Mouse (Mus musculus) CH12.LX (cell line): ENCODE results near the gene Ikzf2. TPM values are rescaled to one million over a fixed set of nuclear protein-coding genes. Genes with fewer than 3 reads are reported as not detected.

ENCODE experiments used
- DNase-seq: peaks from one replicate; pipeline ENCODE4 v3.0.0-alpha.2; 2013; ENCODE audit errors: extremely low read depth
- H3K27ac ChIP-seq: 2 replicates; pipeline ENCODE4 v1.5.1; 2012; ENCODE audit warnings: low read depth, mild to moderate bottlenecking, control low read depth, moderate library complexity; ENCODE audit not compliant: insufficient read depth
- H3K27me3 ChIP-seq: replicated peaks from 2 replicates; pipeline ENCODE3; 2012; ENCODE audit warnings: inconsistent platforms
- H3K36me3 ChIP-seq, 2 experiments: replicated peaks in 1 of 2; 2 replicates each; pipeline versions ENCODE3 to v1.6.1; 2012; ENCODE audit warnings: inconsistent platforms in 1 of 2, low read length in 1 of 2, mild to moderate bottlenecking in 1 of 2, mixed read lengths in 1 of 2, moderate library complexity in 1 of 2; ENCODE audit not compliant: control insufficient read depth in 1 of 2, insufficient read depth in 1 of 2
- H3K4me1 ChIP-seq, 2 experiments: 2 replicates each; pipeline ENCODE4 v1.6.1; 2012; ENCODE audit warnings: inconsistent platforms in 1 of 2, moderate library complexity in 1 of 2; ENCODE audit not compliant: insufficient read depth in 2 of 2, control insufficient read depth in 1 of 2
- H3K4me2 ChIP-seq: 2 replicates; pipeline ENCODE4 v1.6.1; 2012; ENCODE audit warnings: low read depth, mild to moderate bottlenecking, control low read depth; ENCODE audit not compliant: poor library complexity, insufficient read depth, severe bottlenecking
- H3K4me3 ChIP-seq, 3 experiments: fragments of 150-350 bp in 1 of 3; sonication (generic) in 1 of 3; replicated peaks in 1 of 3; 2 replicates each; pipeline versions ENCODE3 to v1.5.1; 2011 to 2012; ENCODE audit warnings: low read depth in 2 of 3, low read length in 2 of 3, mild to moderate bottlenecking in 2 of 3, moderate library complexity in 2 of 3, control low read depth in 1 of 3, improper control_type of control experiment in 1 of 3, inconsistent platforms in 1 of 3, mixed read lengths in 1 of 3; ENCODE audit not compliant: poor library complexity in 1 of 3
- H3K79me2 ChIP-seq: replicated peaks from 2 replicates; pipeline ENCODE4 v1.6.1; 2012; ENCODE audit warnings: mild to moderate bottlenecking, moderate library complexity; ENCODE audit not compliant: control insufficient read depth, poor library complexity, insufficient read depth, severe bottlenecking; ENCODE audit errors: extremely low read depth
- H3K9ac ChIP-seq: 2 replicates; pipeline ENCODE4 v1.6.1; 2012; ENCODE audit warnings: low read depth, mild to moderate bottlenecking, control low read depth, moderate library complexity; ENCODE audit not compliant: insufficient read depth
- H3K9me3 ChIP-seq: replicated peaks from 2 replicates; pipeline ENCODE3; 2012; ENCODE audit warnings: low read length, inconsistent platforms, mixed read lengths
- BHLHE40 ChIP-seq: IDR thresholded peaks from 2 replicates; pipeline ENCODE4 v1.6.1; 2011; ENCODE audit warnings: mild to moderate bottlenecking, low read depth, low read length, improper control_type of control experiment
- CHD1 ChIP-seq: IDR thresholded peaks from 2 replicates; pipeline ENCODE4 v1.6.1; 2012; ENCODE audit warnings: low read depth, low read length, improper control_type of control experiment, inconsistent platforms
- E2F4 ChIP-seq: IDR thresholded peaks from 2 replicates; pipeline ENCODE4 v1.6.1; 2011; ENCODE audit warnings: low read depth, low read length, improper control_type of control experiment; ENCODE audit not compliant: insufficient replicate concordance
- EP300 ChIP-seq: IDR thresholded peaks from 2 replicates; pipeline ENCODE4 v1.6.1; 2011; ENCODE audit warnings: low read length, improper control_type of control experiment
- ETS1 ChIP-seq: conservative IDR thresholded peaks from 2 replicates; pipeline ENCODE4 v1.6.1; 2012; ENCODE audit warnings: low read depth, mild to moderate bottlenecking, inconsistent platforms, low read length, improper control_type of control experiment, moderate library complexity
- GABPA ChIP-seq: IDR thresholded peaks from 2 replicates; pipeline ENCODE4 v1.6.1; 2012; ENCODE audit warnings: low read depth, low read length, improper control_type of control experiment, inconsistent platforms; ENCODE audit not compliant: insufficient replicate concordance
- IRF4 ChIP-seq: IDR thresholded peaks from 2 replicates; pipeline ENCODE4 v1.6.1; 2014; ENCODE audit warnings: low read depth, mild to moderate bottlenecking, inconsistent platforms, low read length, improper control_type of control experiment
- JUN ChIP-seq: IDR thresholded peaks from 2 replicates; pipeline ENCODE4 v1.6.1; 2011; ENCODE audit warnings: low read depth, mild to moderate bottlenecking, low read length, improper control_type of control experiment, moderate library complexity; ENCODE audit not compliant: insufficient read depth
- JUND ChIP-seq: conservative IDR thresholded peaks from 2 replicates; pipeline ENCODE4 v1.6.1; 2011; ENCODE audit warnings: low read depth, low read length, improper control_type of control experiment
- KAT2A ChIP-seq: IDR thresholded peaks from 2 replicates; pipeline ENCODE4 v1.6.1; 2012; ENCODE audit warnings: low read length, improper control_type of control experiment, inconsistent platforms; ENCODE audit not compliant: insufficient replicate concordance
- MAFK ChIP-seq: IDR thresholded peaks from 2 replicates; pipeline ENCODE4 v1.6.1; 2011; ENCODE audit warnings: low read length, improper control_type of control experiment; ENCODE audit not compliant: insufficient replicate concordance
- MAX ChIP-seq: IDR thresholded peaks from 2 replicates; pipeline ENCODE4 v1.6.1; 2011; ENCODE audit warnings: low read length, improper control_type of control experiment
- MAZ ChIP-seq: IDR thresholded peaks from 2 replicates; pipeline ENCODE4 v1.6.1; 2012; ENCODE audit warnings: low read depth, mild to moderate bottlenecking, inconsistent platforms, low read length, improper control_type of control experiment, moderate library complexity
- MEF2A ChIP-seq: IDR thresholded peaks from 2 replicates; pipeline ENCODE4 v1.6.1; 2014; ENCODE audit warnings: low read depth, mild to moderate bottlenecking, inconsistent platforms, low read length, improper control_type of control experiment, borderline replicate concordance
- MXI1 ChIP-seq: IDR thresholded peaks from 2 replicates; pipeline ENCODE4 v1.6.1; 2011; ENCODE audit warnings: mild to moderate bottlenecking, low read depth, low read length, improper control_type of control experiment
- NRF1 ChIP-seq: IDR thresholded peaks from 2 replicates; pipeline ENCODE4 v1.6.1; 2014; ENCODE audit warnings: low read depth, mild to moderate bottlenecking, inconsistent platforms, low read length, improper control_type of control experiment, moderate library complexity
- PAX5 ChIP-seq: IDR thresholded peaks from 2 replicates; pipeline ENCODE4 v1.6.1; 2012; ENCODE audit warnings: low read length, inconsistent platforms, mixed read lengths
- POLR2A ChIP-seq: IDR thresholded peaks from 2 replicates; pipeline ENCODE4 v1.6.1; 2011; ENCODE audit warnings: low read depth, mild to moderate bottlenecking, improper control_type of control experiment, low read length
- POLR2AphosphoS2 ChIP-seq: IDR thresholded peaks from 2 replicates; pipeline ENCODE4 v1.6.1; 2011; ENCODE audit warnings: low read depth, low read length, improper control_type of control experiment
- RCOR1 ChIP-seq: conservative IDR thresholded peaks from 2 replicates; pipeline ENCODE4 v1.6.1; 2012; ENCODE audit warnings: low read depth, mild to moderate bottlenecking, inconsistent platforms, low read length, improper control_type of control experiment
- SIN3A ChIP-seq: IDR thresholded peaks from 2 replicates; pipeline ENCODE4 v1.6.1; 2012; ENCODE audit warnings: low read length, improper control_type of control experiment, inconsistent platforms
- TBP ChIP-seq: conservative IDR thresholded peaks from 2 replicates; pipeline ENCODE4 v1.6.1; 2011; ENCODE audit warnings: low read depth, low read length, improper control_type of control experiment
- TCF12 ChIP-seq: IDR thresholded peaks from 2 replicates; pipeline ENCODE4 v1.6.1; 2014; ENCODE audit warnings: low read depth, mild to moderate bottlenecking, inconsistent platforms, low read length, improper control_type of control experiment
- UBTF ChIP-seq: IDR thresholded peaks from 2 replicates; pipeline ENCODE4 v1.6.1; 2012; ENCODE audit warnings: low read depth, mild to moderate bottlenecking, inconsistent platforms, low read length, improper control_type of control experiment, moderate library complexity
- USF1 ChIP-seq: IDR thresholded peaks from 2 replicates; pipeline ENCODE4 v1.6.1; 2014; ENCODE audit warnings: low read depth, mild to moderate bottlenecking, inconsistent platforms, low read length, improper control_type of control experiment
- ZC3H11A ChIP-seq: IDR thresholded peaks from 2 replicates; pipeline ENCODE4 v1.6.1; 2012; ENCODE audit warnings: low read depth, mild to moderate bottlenecking, inconsistent platforms, low read length, improper control_type of control experiment
- ZKSCAN1 ChIP-seq: IDR thresholded peaks from 2 replicates; pipeline ENCODE4 v1.6.1; 2012; ENCODE audit warnings: low read depth, inconsistent platforms, low read length, improper control_type of control experiment, borderline replicate concordance
- ZMIZ1 ChIP-seq: IDR thresholded peaks from 2 replicates; pipeline ENCODE4 v1.6.1; 2012; ENCODE audit warnings: low read depth, mild to moderate bottlenecking, inconsistent platforms, low read length, improper control_type of control experiment
- ZNF384 ChIP-seq: IDR thresholded peaks from 2 replicates; pipeline ENCODE4 v1.6.1; 2012; ENCODE audit warnings: low read depth, low read length, improper control_type of control experiment, inconsistent platforms
- dilution Hi-C: fragments of 300-500 bp; cut with MboI; formaldehyde crosslinking; loops from 2 replicates; pipeline ENCODE4 v1.14.3; 2020; ENCODE audit warnings: low sequenced_read_pairs; ENCODE audit not compliant: extremely low pct_unique_long_range_greater_than_20kb, extremely low pct_ligation_motif_present
- in situ Hi-C: fragments of 300-500 bp; cut with MboI; formaldehyde crosslinking; loops from 3 replicates; pipeline ENCODE4 v1.14.3; 2019; ENCODE audit warnings: low sequenced_read_pairs, low pct_ligation_motif_present, low pct_unique_long_range_greater_than_20kb, mixed read lengths
- polyA plus RNA-seq: library from polyadenylated mRNA; unstranded; fragments of >175 nt; gene quantifications from 2 replicates; pipeline ENCODE4 v1.2.1, GENCODE M21; 2012; ENCODE audit warnings: low read depth; ENCODE audit not compliant: insufficient read length
- total RNA-seq, 2 experiments: library from RNA; depleted of rRNA; stranded (reverse); fragments of 300-350 nt in 1 of 2; fragments of >200 nt in 1 of 2; gene quantifications; 2 replicates each; pipeline ENCODE4 v1.2.3; 2012 to 2014

Gene Ikzf2
- total and polyA plus RNA-seq, 3 experiments: not detected

DNA sequence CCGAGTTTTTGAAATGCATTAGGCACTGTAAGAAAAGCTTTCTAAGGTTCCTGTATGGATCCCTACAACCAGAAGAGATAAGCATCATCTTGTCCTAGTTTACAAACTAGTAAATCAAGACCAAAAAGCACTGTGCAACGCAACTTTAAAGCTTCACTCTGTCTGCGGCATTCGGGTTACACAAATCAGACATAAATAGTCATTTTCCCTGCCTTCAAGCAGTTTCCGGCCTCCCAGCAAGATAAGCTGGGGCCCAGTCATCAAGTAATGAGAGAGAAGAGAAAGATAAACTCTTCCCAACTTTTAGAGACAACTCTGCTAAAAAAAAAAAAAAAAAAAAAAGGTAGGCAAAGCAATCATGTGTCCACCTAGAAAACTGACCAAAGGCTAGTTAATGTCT is 19.6 kb downstream of the Ikzf2 start:
- dilution Hi-C loops: no loop called here
- no peak overlapping the region for H3K4me3 ChIP-seq

GRCm38 (mm10) chr1:69659779-69660178 is 27.3 kb downstream of the Ikzf2 start:
- no peaks in the 10 kb centered on the region for H3K79me2 ChIP-seq
- no peaks in the 10 kb centered on the region for H3K4me1 ChIP-seq

More for the DNA sequence above, 19.6 kb downstream of the Ikzf2 start:
- no peak for TF ChIP-seq ZNF384
- TF ChIP-seq POLR2AphosphoS2: no peak
- TF ChIP-seq ZC3H11A: no peak
- no peak for TF ChIP-seq MXI1
- TF ChIP-seq GABPA: no peak
- no peak for TF ChIP-seq KAT2A
- TF ChIP-seq EP300: no peak
- TF ChIP-seq RCOR1: no peak
- TF ChIP-seq E2F4: no peak
- TF ChIP-seq TBP: no peak
- no peak for TF ChIP-seq MAZ
- TF ChIP-seq UBTF: no peak
- no peak for TF ChIP-seq POLR2A
- TF ChIP-seq CHD1: no peak
- no peak for TF ChIP-seq USF1
- no peak for TF ChIP-seq MAFK
- no peak for TF ChIP-seq ZMIZ1
- TF ChIP-seq ETS1: no peak
- TF ChIP-seq JUND: no peak
- TF ChIP-seq MEF2A: no peak
- in situ Hi-C loops: no loop called here
- H3K9me3 ChIP-seq: no peaks in the 10 kb centered on the region
- no peaks in the 10 kb centered on the region for H3K27me3 ChIP-seq
- H3K79me2 ChIP-seq: no peaks in the 10 kb centered on the region
- no peak for DNase-seq
- no peak overlapping the region for H3K4me2 ChIP-seq
- no peak overlapping the region for H3K9ac ChIP-seq
- no peak overlapping the region for H3K27ac ChIP-seq
- H3K4me1 ChIP-seq: no peaks in the 10 kb centered on the region
- no peaks in the 10 kb centered on the region for H3K36me3 ChIP-seq

More at GRCm38 (mm10) chr1:69659779-69660178, 27.3 kb downstream of the Ikzf2 start:
- Histone ChIP-seq H3K36me3 (no peaks in the 10 kb centered on the region), H3K9ac (no peak overlapping the region), H3K27me3 (no peaks in the 10 kb centered on the region), H3K4me3 (no peak overlapping the region), H3K4me2 (no peak overlapping the region), H3K27ac (no peak overlapping the region), H3K9me3 (no peaks in the 10 kb centered on the region)
- TF ChIP-seq SIN3A (no peak), ZNF384 (no peak), MAX (no peak), ZC3H11A (no peak), IRF4 (no peak), EP300 (no peak), BHLHE40 (no peak), MAZ (no peak), MEF2A (no peak), GABPA (no peak), JUN (no peak), PAX5 (no peak), NRF1 (no peak), ZKSCAN1 (no peak), POLR2AphosphoS2 (no peak), TCF12 (no peak)
- in situ Hi-C loops (no loop called here), dilution Hi-C loops (no loop called here)
- no peak for DNase-seq
